Mouse (Mus musculus) myocyte (in vitro differentiated cells): ENCODE measurements around the gene Soga1.

Experiments
- MAX ChIP-seq: IDR thresholded peaks from one replicate; pipeline ENCODE4 v1.6.1; 2011; ENCODE audit warnings: low read depth, mild to moderate bottlenecking, control low read depth
- MYOD1 ChIP-seq, 3 experiments: IDR thresholded peaks; one replicate each; pipeline ENCODE4 v1.6.1; 2011; ENCODE audit warnings: control low read depth in 2 of 3, low read depth in 2 of 3, mild to moderate bottlenecking in 2 of 3, moderate library complexity in 1 of 3; ENCODE audit not compliant: insufficient read length in 2 of 3, control insufficient read depth in 1 of 3
- POLR2A ChIP-seq: IDR thresholded peaks from one replicate; pipeline ENCODE4 v1.6.1; 2011; ENCODE audit warnings: low read depth, mild to moderate bottlenecking, control low read depth, moderate library complexity; ENCODE audit not compliant: insufficient read length
- POLR2AphosphoS2 ChIP-seq: IDR thresholded peaks from one replicate; pipeline ENCODE4 v1.6.1; 2011; ENCODE audit warnings: low read depth, control low read depth; ENCODE audit not compliant: insufficient read length
- SRF ChIP-seq: IDR thresholded peaks from one replicate; pipeline ENCODE4 v1.6.1; 2011; ENCODE audit warnings: low read depth; ENCODE audit not compliant: control insufficient read depth, insufficient read length
- TCF12 ChIP-seq: IDR thresholded peaks from one replicate; pipeline ENCODE4 v1.6.1; 2011; ENCODE audit warnings: mild to moderate bottlenecking, control low read depth; ENCODE audit not compliant: poor library complexity, insufficient read depth, severe bottlenecking
- USF1 ChIP-seq: IDR thresholded peaks from one replicate; pipeline ENCODE4 v1.6.1; 2011; ENCODE audit warnings: low read depth, mild to moderate bottlenecking, control low read depth, moderate library complexity

DNA sequence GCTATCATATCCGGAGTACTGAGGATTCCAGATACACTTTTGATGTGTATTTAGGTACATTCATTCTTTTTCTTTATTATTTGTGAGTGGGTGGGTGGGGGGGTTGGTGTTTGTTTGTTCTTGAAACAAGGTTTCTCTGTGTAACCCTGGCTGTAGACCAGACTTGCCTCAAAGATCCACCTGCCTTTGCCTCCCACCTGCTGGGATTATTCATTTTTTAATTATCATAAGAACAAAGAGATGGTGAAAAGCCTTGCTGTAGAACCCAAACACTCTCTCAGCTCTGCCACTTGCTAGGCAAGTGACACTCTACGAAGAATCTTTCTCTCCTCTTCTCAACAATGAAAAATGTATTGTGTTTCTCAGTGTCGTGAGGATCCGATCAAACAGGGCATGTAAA is 59.8 kb downstream of the Soga1 start:
- TF ChIP-seq POLR2A (no peak), POLR2AphosphoS2 (no peak), TCF12 (no peak), MAX (no peak), USF1 (no peak), MYOD1 (IDR thresholded peaks at IDR 0.05; ENCODE audit: control insufficient read depth in 1 of 3, insufficient read length in 2 of 3, low read depth in 2 of 3) (no peak), SRF (no peak)
